Mouse (Mus musculus) MN1 (cell line): ENCODE measurements around the gene Trp53rkb.
"Not testable (repeated sequence)": the region's sequence is repeated elsewhere in the genome, so short reads cannot be mapped to it uniquely, and the experiment has no call there.

Experiments used
- DNase-seq: peaks from one replicate; pipeline ENCODE4 v3.0.0-alpha.2; 2016; ENCODE audit warnings: low spot score

Gene Trp53rkb

DNA sequence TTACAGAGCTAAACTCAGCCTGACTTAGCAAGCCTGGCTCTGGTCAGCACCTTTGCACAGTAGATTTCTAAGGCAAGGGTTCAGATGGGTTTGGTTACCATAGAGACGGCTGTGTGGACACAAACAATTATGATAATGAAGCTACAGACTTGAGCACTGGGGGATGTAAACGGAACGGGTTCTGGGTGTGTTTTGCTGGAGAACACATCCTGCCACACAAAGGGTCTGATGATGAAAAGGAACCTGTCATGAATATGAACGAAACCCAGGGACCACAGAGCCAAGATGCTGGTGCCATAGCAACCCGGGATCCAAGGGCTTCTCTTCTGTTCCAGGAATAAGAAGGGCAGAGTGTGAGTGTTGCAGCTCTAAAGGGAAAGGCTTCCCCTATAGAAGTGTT, at the start of gene Trp53rkb:
Gene Trp53rkb, plus strand, starts transcription at position 177 of the 400 bp plus-strand sequence.
- peak; percentile 78 for DNase-seq

DNA sequence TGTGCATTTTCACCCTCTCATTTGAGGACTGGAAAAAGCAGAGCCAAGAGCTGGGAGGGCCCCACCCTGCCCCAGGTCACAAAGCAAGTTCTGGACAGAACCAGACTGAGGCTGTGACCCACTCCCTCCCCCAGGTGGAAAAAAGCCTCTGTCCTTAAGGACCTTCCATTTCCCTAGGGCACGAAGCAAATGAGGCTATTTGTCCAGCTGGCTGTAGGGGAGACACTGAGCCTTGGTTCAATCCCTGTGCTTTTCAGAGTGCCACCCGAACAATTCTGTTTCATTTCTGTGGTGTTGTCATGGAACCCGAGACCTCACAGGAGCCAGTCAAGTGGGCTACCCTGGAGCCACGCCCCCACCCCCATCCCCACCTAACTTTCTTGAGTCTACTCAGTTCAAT, 48.8 kb upstream of the Trp53rkb start:
- no peak for DNase-seq

DNA sequence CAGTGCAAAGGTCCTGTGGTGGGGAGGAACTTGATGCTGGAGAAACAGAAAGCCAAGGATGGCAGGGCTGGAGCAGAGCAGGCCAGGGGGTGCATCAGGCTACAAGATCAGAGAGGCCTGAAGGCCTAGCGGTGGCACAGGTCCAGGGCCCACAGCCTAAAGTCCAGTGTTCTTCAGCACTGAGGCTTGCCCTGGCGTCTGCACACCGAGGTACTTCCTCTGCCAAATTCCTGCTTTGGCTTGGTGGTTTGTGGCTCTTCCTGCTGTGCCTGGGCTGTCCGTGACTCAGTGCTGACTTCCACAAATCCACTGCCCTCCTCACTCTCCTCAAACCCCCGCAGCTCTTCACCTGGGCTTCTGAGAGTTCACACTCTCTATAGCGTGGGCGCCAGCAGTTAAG, 47.9 kb upstream of the Trp53rkb start:
- no peak for DNase-seq

DNA sequence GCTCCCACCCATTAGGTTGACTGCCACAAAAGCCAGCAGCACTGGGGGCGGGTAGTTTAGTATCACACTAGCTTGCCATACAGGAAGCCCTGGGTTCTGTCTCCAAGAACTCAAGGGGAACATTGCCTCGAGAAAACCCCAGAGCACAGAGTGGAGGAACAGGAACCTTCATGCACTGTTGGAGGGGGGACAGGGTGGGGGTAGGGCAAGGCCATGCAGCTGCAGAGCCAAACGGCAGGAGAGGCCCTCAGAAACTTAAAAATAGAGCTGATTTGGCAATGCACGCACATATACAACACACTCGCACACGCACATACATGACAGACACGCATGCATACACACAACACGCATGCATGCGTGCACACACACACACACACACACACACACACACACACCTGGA, 46.5 kb upstream of the Trp53rkb start:
- no peak for DNase-seq

DNA sequence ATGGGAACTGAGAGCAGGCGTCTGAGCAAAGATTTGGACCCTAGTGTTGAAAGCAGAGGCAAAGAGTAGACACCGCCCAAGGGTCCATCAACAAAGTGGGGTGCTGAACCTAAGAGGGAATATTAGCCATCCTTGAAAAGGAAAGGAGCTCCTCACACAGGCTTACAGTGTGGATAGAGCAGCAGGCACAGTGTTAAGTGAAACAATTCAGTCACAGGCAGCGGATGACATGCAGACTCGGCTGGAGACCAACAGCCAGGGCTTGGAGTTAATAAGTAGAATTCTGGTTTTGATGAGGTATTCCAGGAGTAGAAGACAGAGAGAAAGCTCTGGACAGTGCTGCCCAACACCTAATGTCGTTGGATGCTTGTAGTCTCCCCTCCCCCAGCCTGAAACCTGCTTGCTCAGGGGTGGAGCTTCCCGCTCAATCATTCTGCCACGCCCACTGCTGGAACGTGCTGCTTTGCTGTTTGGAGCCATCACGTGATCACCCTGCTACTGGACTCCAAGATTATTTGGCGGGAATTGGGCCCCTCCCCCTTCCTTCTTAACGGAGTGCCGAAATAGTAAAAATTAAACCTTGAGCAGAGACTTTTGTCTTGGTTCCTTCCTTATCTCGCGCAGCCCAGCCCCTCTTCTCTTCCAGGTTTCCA, 45.9 kb upstream of the Trp53rkb start:
- not testable (repeated sequence) for DNase-seq

DNA sequence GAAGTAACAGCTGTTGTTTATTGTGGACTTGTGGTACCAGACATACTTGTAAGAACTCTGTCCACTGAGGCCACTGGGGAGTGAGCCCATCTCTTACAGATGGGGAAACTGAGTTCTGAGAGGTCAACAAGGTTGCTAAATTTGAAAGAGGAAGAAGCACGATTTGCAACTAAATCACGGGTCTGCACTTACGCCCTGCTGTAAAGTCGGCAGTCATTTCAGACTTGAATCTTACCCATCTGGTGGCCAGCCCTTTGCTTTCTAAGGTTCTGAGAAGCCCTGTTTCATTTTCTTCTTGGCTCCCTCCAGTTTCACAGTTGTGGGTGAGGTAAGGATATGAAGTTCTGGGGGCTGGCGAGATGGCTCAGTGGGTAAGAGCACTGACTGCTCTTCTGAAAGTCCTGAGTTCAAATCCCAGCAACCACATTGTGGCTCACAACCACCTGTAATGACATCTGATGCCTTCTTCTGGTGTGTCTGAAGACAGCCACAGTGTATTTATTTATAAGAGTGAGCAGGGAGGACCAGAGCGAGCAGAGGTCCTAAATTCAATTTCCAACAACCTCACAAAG, 41.6 kb upstream of the Trp53rkb start:
- no peak for DNase-seq

DNA sequence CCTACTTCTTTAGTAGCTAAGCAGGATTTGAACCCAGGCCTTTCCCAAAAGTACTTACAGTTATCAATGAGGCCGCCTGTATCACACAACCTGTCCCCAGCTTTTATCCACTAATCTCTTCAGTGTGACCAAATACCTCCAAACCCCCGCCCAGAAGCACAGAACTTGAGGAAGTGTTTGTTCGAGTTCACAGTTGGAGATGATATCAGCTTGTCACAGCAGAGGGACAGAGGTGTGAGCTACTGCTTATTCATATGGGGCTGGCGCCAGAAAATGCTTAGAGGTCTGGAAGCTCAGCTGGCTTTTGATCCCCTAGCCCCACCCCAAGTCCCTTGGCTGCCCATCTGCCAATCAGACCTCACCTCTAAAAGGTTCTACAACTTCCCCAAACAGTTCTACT, 38.1 kb upstream of the Trp53rkb start:
- no peak for DNase-seq

DNA sequence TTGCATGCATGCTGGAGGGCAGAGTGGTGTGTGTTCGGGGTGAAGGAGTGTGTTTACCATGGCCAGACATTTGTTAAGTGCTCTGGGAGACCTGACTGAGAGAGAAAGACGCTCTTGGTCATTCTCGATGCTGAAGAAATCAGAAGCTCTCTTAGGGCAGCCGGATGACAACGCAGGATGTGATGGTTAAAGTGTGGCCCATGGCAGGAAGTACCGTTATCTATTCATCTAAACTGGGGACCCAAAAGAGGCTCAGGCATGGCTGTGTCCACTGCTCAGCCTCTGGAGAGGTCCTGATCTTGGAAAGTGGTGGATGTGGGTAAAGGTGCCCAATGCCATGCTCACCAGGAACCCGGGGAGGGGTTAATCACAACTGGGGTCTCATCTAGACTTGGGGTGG, 37.6 kb upstream of the Trp53rkb start:
- no peak for DNase-seq

DNA sequence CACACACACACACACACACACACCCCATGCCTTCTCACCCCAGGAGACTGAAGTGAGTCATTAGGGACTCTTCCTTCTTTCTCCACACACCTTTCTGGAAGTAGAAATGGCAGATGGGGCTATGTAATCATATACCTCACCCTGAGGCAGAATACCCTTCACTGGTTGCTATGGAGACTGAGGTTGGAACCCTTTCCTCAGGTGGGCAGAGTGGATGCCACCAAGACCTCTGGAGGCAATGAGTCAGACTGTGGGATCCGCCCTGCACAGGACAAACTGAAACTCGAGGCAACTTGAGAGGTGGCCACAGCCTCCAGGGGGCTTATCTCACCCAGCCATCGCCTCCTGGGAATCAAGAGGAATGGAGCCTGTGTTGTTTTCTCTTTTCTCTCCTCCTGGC, 34.4 kb upstream of the Trp53rkb start:
- peak; percentile 19 for DNase-seq

DNA sequence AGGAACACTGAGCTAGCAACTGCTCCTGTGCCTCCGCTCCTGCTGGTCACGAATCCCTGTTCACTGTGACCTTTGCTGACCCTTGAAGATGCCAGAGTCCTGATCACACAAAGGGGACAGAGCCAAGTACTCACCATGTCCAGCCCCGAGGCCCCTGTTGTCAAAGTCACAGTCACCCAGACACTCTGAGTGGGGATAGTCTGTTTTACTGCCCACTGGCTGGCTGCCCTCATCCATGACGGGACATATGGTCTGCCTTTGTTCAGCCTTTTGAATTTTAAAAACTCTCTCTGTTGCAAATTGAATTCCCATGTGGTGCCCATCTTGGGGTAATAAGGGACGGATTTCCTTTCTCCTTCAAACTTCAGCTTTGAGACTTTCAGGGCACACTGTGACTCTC, 28.3 kb upstream of the Trp53rkb start:
- no peak for DNase-seq

DNA sequence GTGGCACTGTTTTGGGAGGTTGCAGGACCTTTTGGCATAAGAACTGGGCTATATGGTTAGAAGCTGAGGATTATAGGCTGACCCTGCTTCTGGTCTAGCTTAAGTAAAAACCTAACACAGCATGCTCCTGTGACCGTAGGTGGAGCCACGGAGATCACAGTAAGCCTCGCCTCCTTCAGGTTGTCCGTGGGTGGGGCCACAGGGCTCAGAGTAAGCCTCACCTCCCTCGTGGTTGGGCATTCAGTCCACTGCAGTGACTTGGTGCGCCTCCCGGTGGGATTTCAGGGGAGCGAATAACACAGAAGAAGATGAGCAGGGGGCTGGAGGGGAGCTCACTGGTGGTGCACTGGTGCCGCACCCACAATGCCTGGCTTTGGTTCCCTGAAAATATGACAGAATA, 24.7 kb upstream of the Trp53rkb start:
- no peak for DNase-seq

DNA sequence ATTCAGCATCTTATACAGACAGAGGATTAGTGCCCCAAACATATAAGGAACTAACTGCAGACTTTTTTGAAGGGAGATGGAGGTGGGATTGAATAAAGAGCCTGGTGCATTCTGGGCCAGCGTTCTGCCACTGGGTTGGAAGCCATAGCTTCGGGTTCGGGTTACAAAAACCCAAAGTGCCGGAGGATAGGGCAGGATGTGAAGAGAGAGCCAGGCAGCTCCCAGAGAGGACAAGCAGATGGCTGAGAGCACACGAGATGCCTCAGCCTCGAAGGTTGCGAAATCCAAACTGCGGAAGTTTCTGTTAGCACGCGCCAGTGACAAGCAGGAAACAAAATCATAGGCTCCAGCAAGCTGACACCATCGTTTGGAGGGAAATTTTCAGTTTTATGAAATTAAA, 20.9 kb upstream of the Trp53rkb start:
- DNase-seq, result no peak

DNA sequence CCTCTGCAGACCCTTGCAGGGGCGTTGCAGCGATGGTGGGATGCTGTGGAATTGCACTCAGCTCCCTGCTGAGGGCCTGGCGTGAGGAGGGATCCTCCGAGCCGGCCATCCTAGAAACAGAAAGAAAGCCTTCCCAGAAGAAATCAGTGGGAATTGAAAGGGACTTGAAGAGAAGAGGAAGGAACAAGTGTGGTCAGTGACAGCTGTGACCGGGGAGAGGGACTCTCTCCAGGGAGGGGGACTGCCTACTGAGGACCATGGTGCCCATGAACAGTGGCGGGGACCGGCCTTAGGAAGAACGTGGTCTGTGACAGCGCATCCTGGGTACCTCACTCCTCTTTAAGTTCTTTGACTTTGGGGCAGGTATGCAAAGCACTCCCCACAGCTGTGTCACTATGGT, 18.7 kb upstream of the Trp53rkb start:
- no peak for DNase-seq

DNA sequence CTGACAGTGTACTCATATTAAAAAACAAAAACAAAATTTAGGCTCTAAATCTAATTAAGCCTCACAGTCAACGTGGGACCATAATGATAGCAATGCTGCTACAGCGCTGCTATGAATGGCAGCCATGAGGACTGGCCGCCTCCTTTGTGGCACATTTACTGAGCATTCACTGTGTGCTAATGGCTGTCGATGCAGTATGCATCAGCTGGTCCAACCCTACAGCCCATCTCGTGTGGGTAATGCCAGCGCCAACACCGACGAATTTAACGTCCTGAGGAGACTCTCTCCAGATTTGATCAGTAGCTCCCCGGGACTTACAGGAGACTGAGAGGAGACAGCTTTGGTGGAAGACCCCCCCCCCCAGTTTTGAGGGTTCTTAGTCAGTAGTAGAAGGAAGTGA, 18.1 kb upstream of the Trp53rkb start:
- no peak for DNase-seq

DNA sequence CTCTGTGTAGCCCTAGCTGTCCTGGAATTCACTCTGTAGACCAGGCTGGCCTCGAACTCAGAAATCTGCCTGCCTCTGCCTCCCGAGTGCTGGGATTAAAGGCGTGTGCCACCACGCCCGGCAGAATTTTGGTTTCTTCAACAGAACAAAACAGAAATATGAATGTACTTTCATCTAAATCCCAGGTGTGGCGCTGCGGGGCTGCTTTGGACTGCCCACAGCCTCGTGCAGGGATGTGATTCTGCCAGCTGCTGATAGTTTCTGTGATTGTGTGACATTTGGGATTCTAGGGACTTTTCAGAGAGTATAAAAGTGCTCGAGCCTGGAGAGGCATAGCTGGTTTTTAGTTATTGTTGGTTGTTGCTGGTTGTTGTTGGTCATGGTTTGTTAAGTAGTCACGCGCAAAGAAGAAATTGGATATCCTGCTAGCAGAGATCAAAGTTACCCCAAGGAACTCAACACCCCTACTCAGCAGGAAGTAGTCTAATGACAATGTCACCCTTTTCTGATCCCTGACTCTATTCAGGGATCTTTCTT, 16.9 kb upstream of the Trp53rkb start:
- no peak for DNase-seq

DNA sequence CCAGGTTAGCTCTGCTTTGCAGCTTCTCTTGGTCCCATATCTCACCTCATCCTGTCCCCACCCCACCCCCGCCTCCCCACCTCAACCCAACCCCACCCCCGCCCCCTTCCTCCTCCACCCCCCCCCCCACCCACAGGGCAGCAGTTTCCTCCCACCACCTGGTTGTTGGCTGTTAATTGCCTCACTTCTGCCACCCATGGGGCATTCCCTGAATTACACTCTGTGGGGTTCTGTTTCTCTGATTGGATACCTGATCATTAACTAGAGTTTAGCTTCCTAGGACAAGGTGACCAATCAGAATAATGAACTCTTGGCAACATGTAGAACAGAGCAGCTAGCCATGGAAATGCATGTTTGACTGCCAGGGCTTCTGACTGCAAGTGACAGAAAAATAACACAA, 16.1 kb upstream of the Trp53rkb start:
- DNase-seq, result no peak

DNA sequence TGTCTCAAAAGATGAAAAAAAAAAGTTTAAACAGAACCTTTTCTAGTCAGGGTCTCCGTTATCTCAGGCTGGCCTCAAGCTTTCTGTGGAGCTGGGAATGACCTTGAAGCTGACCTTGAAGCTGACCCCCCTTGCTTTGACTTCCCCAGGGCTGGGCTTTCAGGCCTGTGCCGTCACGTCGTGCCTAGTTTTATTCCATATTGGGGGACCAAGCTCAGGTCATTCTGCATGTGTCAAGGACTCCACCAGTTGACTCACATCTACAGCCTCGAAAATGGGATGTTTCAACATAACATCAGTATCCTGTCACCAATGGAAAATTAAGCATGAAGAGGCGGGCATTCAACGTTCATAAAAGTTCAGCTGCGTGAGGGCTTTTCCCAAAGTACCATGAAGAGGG, 12.4 kb upstream of the Trp53rkb start:
- DNase-seq, result no peak

DNA sequence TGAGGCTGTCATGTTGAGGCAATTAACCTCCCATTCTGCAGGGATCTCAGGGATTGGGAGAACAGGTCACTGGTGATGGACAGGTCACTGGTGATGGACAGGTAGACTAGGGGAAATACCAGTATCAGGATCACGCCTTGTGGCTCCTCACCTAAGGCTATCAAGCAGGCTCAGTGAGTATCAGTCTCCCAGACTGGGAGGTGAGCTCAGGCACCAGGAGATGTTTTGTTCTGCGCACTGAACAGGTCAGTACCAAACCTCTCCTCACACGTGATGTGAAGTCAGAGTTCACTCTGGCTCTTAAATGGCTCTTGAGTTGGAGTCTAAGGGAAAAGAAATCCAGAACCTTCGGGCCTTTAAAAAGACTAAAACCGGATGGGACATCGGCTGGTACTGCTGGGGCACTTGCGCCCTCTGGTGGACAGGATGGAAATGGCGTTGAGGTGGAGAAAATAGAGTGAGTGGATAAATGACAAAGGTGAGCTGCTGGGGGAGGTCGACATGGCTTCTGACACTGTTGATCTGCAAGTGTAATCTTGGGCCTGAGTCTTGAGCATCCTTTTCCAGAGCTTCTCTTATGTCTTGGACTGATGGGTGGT, 11.3 kb upstream of the Trp53rkb start:
- peak; percentile 74 for DNase-seq

DNA sequence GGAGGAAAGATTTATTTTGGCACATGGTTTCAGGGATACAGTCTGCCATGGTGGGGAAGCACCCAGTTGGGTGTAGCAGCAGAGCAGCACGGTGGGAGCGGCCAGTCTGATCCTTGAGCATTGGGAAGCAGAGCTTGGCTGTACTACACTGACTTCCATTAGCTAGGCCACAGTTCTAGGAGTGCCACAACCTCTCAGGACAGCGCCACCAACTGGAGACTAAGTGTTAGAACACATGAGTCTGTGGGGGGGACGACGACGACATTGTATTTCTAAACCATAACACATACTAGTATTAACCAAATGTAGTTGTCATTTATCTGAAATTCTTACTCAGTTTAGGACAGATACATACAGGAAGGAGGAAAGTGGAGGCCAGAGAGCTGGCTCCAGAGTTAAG, 8.0 kb upstream of the Trp53rkb start:
- DNase-seq, result no peak

DNA sequence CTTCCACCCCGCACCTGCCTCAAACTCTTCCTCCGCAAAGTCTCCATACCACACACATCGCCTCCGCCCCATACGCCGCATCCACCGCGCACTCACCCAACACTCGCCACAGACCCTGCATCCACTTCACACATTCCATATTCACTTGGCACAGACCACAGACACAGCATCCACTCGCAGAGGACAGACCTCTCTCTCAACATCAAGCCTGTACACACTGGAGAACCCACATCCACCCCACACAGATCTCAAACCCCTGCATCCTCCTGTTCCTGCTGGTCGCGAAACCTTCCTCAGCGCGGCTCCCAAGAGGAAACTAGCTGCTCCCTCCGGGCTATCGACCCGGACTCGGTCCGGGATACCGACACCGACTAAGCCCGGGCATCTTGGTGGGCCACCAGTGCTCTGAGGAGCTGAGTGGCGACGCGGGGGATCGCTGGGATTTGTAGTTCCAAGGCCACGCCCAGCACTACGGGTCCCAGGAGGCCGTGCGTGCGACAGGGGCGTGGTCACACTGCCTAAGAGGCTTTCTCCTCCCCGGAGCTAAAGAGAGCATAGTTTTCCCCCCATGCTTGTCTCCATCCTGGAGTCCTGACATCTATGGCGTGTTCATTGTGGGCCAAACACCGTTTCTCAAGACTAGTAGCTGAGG, 5.9 kb upstream of the Trp53rkb start:
- DNase-seq, result peak; percentile 93

DNA sequence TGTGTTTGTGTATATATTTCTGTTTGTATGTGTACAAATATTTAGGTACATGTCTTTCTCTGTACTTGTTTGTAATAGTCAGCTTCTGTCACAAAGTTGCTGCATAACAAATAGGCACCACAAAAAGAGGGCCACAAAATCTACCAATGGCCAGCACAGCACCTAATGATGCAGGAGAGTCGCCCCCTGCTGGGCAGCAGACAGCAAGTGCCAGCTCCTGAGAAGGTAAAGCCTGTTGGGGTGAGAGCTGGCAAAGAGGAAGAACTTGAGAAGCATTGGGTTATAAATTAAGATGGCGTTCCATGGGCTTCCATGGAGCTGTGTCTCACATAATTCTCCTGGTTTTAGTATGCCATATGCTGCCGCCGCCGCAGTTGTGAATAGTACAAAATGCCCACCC, 593 bp upstream of the Trp53rkb start:
- DNase-seq, result peak; percentile 32

DNA sequence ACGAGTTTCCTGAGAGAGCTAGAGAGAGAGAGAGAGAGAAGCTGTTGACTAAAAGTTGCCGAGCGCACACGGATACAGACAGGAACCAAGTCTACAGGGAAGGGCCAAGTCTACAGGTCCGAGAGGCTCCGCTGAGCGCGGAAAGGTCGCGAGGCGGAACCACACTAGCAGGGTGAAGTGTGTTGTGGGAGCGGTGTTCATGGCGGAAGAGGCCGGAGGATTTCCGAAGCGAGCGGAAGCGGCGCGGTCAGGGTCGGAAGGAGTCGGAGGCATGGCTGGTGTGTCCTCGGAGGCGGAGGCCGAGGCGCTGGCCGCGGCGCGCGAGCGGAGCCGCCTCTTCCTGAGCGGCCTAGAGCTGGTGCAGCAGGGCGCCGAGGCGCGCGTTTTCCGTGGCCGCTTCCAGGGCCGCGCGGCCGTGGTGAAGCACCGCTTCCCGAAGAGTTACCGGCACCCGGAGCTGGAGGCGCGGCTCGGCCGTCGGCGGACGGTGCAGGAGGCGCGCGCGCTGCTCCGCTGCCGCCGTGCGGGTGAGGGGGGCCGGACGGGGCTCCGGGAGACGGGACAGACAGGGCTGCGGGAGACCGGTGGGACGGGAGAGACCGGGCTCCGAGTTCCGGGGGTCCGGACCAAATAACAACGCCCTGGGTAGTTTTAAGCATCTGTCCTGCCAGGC, 1.3 kb downstream of the Trp53rkb start:
- peak; percentile 90 for DNase-seq
